Mouse (Mus musculus): ENCODE data around the gene Urm1. TPM values are rescaled to one million over a fixed set of nuclear protein-coding genes. Genes with fewer than 3 reads are reported as not detected.
A peak's percentile ranks its signal among the peaks of the same experiment; 100 is the strongest.

Gene Urm1
- polyA plus RNA-seq, 1 experiment from 2014 or later = 20.3 TPM

DNA sequence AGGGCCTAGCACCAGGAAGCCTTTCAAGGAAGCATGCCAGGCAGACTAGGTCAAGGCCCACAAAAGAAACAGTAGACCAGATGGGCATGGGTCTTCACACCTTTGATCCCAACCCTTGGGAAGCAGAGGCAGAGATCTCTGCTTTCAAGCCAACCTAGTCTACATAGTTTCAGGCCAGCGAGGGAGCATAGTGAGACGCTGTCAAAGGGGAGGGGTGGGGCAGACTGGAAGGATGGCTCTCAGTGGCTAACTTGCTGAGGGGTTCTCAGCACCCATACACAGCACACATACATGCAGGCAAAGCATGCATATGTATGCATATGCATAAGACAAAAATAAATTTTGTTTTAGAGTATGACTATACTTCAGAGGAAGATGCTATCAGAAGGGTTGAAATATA lies 512 bp upstream of the Urm1 start:
- Histone ChIP-seq H3K4me3 (ENCODE audit: low read depth, low read length) (0 out of 2 replicates have a peak overlapping the region, but pooled peaks have one; percentile 44), H3K4me1 (ENCODE audit: control insufficient read depth, insufficient read depth, low read length) (peaks cover 5% of the 10 kb centered on the region; the same call in 1 of the 2 replicates), H3K9me3 (ENCODE audit: control insufficient read depth, low read length) (no peaks in the 10 kb centered on the region), H3K27ac (replicated peaks; ENCODE audit: low read depth, low read length) (peak overlapping the region; percentile 93), H3K36me3 (ENCODE audit: control insufficient read depth, insufficient read depth, low read length) (peaks cover 24% of the 10 kb centered on the region; the same call in 1 of the 2 replicates), H3K4me2 (ENCODE audit: low read depth, low read length) (peak overlapping the region; percentile 90), H3K9ac (ENCODE audit: low read depth, low read length) (no peak overlapping the region), H3K27me3 (replicated peaks; ENCODE audit: control insufficient read depth, insufficient read depth, low read length) (no peaks in the 10 kb centered on the region)
- DNase-seq (ENCODE audit: low spot score) (no peak), ATAC-seq (ENCODE audit: low read depth) (no peak)
- 25% methylated on average over 2 of the region's 2 CpGs for WGBS

GRCm38 (mm10) chr2:29826318-29826925 lies 6.5 kb downstream of the Urm1 start:
- H3K36me3 ChIP-seq (ENCODE audit: control insufficient read depth, insufficient read depth, low read length) = 0 out of 2 replicates have a peak, but pooled peaks cover 4% of the 10 kb centered on the region
- H3K9me3 ChIP-seq (ENCODE audit: control insufficient read depth, low read length) = no peaks in the 10 kb centered on the region
- peaks cover 13% of the 10 kb centered on the region for H3K4me1 ChIP-seq (ENCODE audit: control insufficient read depth, insufficient read depth, low read length)
- peak overlapping the region; percentile 93 for H3K4me3 ChIP-seq (ENCODE audit: low read depth, low read length)
- ATAC-seq (ENCODE audit: low read depth) (no peak), DNase-seq (ENCODE audit: low spot score) (peak; percentile 19)
- H3K27me3 ChIP-seq (replicated peaks; ENCODE audit: control insufficient read depth, insufficient read depth, low read length) = no peaks in the 10 kb centered on the region
- 13% methylated on average over 11 of the region's 11 CpGs for WGBS
- H3K4me2 ChIP-seq (ENCODE audit: low read depth, low read length) = peak overlapping the region; percentile 81
- H3K9ac ChIP-seq (ENCODE audit: low read depth, low read length) = peak overlapping the region; percentile 73
- peak overlapping the region; percentile 93 for H3K27ac ChIP-seq (replicated peaks; ENCODE audit: low read depth, low read length)

GRCm38 (mm10) chr2:29826926-29827708 lies 7.2 kb downstream of the Urm1 start:
- Histone ChIP-seq H3K9me3 (ENCODE audit: control insufficient read depth, low read length) (no peaks in the 10 kb centered on the region), H3K36me3 (ENCODE audit: control insufficient read depth, insufficient read depth, low read length) (0 out of 2 replicates have a peak, but pooled peaks cover 4% of the 10 kb centered on the region), H3K4me2 (ENCODE audit: low read depth, low read length) (peak overlapping the region; percentile 81), H3K9ac (ENCODE audit: low read depth, low read length) (peak overlapping the region; percentile 88), H3K4me3 (ENCODE audit: low read depth, low read length) (peak overlapping the region; percentile 93), H3K4me1 (ENCODE audit: control insufficient read depth, insufficient read depth, low read length) (peaks cover 13% of the 10 kb centered on the region), H3K27ac (replicated peaks; ENCODE audit: low read depth, low read length) (peak overlapping the region; percentile 93), H3K27me3 (replicated peaks; ENCODE audit: control insufficient read depth, insufficient read depth, low read length) (no peaks in the 10 kb centered on the region)
- DNase-seq (ENCODE audit: low spot score) (peak; percentile 99), ATAC-seq (ENCODE audit: low read depth) (peak; percentile 98)
- under 1% methylated on average over 48 of the region's 48 CpGs for WGBS

DNA sequence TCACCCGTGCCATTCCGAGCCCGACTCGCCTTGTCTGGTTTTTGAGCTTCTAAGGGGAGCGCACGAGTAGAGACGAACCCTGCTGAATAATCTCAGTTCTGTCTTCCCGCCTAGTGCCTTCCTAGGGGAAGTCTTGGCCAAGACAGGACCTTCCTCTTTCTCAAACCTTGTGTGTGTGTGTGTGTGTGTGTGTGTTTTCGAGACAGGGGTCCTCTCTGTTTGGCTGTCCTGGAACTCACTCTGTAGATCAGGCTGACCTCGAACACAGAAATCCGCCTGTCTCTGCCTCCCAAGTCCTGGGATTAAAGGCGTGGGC lies 7.8 kb downstream of the Urm1 start:
- peak overlapping the region; percentile 88 for H3K9ac ChIP-seq (ENCODE audit: low read depth, low read length)
- peak overlapping the region; percentile 81 for H3K4me2 ChIP-seq (ENCODE audit: low read depth, low read length)
- ATAC-seq (ENCODE audit: low read depth) (no peak), DNase-seq (ENCODE audit: low spot score) (no peak)
- H3K9me3 ChIP-seq (ENCODE audit: control insufficient read depth, low read length) = no peaks in the 10 kb centered on the region
- H3K27me3 ChIP-seq (replicated peaks; ENCODE audit: control insufficient read depth, insufficient read depth, low read length) = no peaks in the 10 kb centered on the region
- 2% methylated on average over 12 of the region's 12 CpGs for WGBS
- H3K36me3 ChIP-seq (ENCODE audit: control insufficient read depth, insufficient read depth, low read length) = peaks cover 6% of the 10 kb centered on the region
- H3K27ac ChIP-seq (replicated peaks; ENCODE audit: low read depth, low read length) = peak overlapping the region; percentile 71
- peak overlapping the region; percentile 93 for H3K4me3 ChIP-seq (ENCODE audit: low read depth, low read length)
- H3K4me1 ChIP-seq (ENCODE audit: control insufficient read depth, insufficient read depth, low read length) = peaks cover 13% of the 10 kb centered on the region

- peaks cover 11% of the 10 kb centered on the region for H3K4me1 ChIP-seq (ENCODE audit: control insufficient read depth, insufficient read depth, low read length)
- DNase-seq (ENCODE audit: low spot score) (no peak), ATAC-seq (ENCODE audit: low read depth) (no peak)
- H3K9me3 ChIP-seq (ENCODE audit: control insufficient read depth, low read length) = no peaks in the 10 kb centered on the region
- H3K36me3 ChIP-seq (ENCODE audit: control insufficient read depth, insufficient read depth, low read length) = peaks cover 32% of the 10 kb centered on the region
- no peak overlapping the region for H3K4me3 ChIP-seq (ENCODE audit: low read depth, low read length)
- H3K27ac ChIP-seq (replicated peaks; ENCODE audit: low read depth, low read length) = no peak overlapping the region
- no peak overlapping the region for H3K9ac ChIP-seq (ENCODE audit: low read depth, low read length)
- H3K4me2 ChIP-seq (ENCODE audit: low read depth, low read length) = no peak overlapping the region
- WGBS = 84% methylated on average over 4 of the region's 4 CpGs
- no peaks in the 10 kb centered on the region for H3K27me3 ChIP-seq (replicated peaks; ENCODE audit: control insufficient read depth, insufficient read depth, low read length)
These were observed 11.2 kb downstream of the Urm1 start for GRCm38 (mm10) chr2:29831106-29831505.

- 88% methylated on average over 5 of the region's 5 CpGs for WGBS
- H3K27me3 ChIP-seq (replicated peaks; ENCODE audit: control insufficient read depth, insufficient read depth, low read length) = no peaks in the 10 kb centered on the region
- no peak overlapping the region for H3K4me2 ChIP-seq (ENCODE audit: low read depth, low read length)
- H3K4me3 ChIP-seq (ENCODE audit: low read depth, low read length) = no peak overlapping the region
- no peak for DNase-seq (ENCODE audit: low spot score)
- H3K9ac ChIP-seq (ENCODE audit: low read depth, low read length) = no peak overlapping the region
- ATAC-seq (ENCODE audit: low read depth) = no peak
- H3K27ac ChIP-seq (replicated peaks; ENCODE audit: low read depth, low read length) = no peak overlapping the region
- peaks cover 48% of the 10 kb centered on the region for H3K36me3 ChIP-seq (ENCODE audit: control insufficient read depth, insufficient read depth, low read length)
- no peaks in the 10 kb centered on the region for H3K9me3 ChIP-seq (ENCODE audit: control insufficient read depth, low read length)
- no peaks in the 10 kb centered on the region for H3K4me1 ChIP-seq (ENCODE audit: control insufficient read depth, insufficient read depth, low read length)
These were observed 13.9 kb downstream of the Urm1 start for GRCm38 (mm10) chr2:29833796-29834195.

- Histone ChIP-seq H3K9me3 (ENCODE audit: control insufficient read depth, low read length) (no peaks in the 10 kb centered on the region), H3K27me3 (replicated peaks; ENCODE audit: control insufficient read depth, insufficient read depth, low read length) (no peaks in the 10 kb centered on the region), H3K27ac (replicated peaks; ENCODE audit: low read depth, low read length) (no peak overlapping the region), H3K4me1 (ENCODE audit: control insufficient read depth, insufficient read depth, low read length) (no peaks in the 10 kb centered on the region), H3K9ac (ENCODE audit: low read depth, low read length) (no peak overlapping the region), H3K4me2 (ENCODE audit: low read depth, low read length) (no peak overlapping the region), H3K36me3 (ENCODE audit: control insufficient read depth, insufficient read depth, low read length) (peaks cover 52% of the 10 kb centered on the region), H3K4me3 (ENCODE audit: low read depth, low read length) (no peak overlapping the region)
- ATAC-seq (ENCODE audit: low read depth) (no peak), DNase-seq (ENCODE audit: low spot score) (no peak)
- WGBS = 39% methylated on average over 2 of the region's 2 CpGs
These were observed 15.6 kb downstream of the Urm1 start for GRCm38 (mm10) chr2:29835391-29835899.

- H3K4me1 ChIP-seq (ENCODE audit: control insufficient read depth, insufficient read depth, low read length) = no peaks in the 10 kb centered on the region
- no peak overlapping the region for H3K4me2 ChIP-seq (ENCODE audit: low read depth, low read length)
- H3K9ac ChIP-seq (ENCODE audit: low read depth, low read length) = no peak overlapping the region
- ATAC-seq (ENCODE audit: low read depth) = no peak; the same call in 1 of the 2 replicates
- H3K27me3 ChIP-seq (replicated peaks; ENCODE audit: control insufficient read depth, insufficient read depth, low read length) = peaks cover 16% of the 10 kb centered on the region
- no peak overlapping the region for H3K4me3 ChIP-seq (ENCODE audit: low read depth, low read length)
- DNase-seq (ENCODE audit: low spot score) = no peak
- H3K36me3 ChIP-seq (ENCODE audit: control insufficient read depth, insufficient read depth, low read length) = peaks cover 59% of the 10 kb centered on the region
- H3K9me3 ChIP-seq (ENCODE audit: control insufficient read depth, low read length) = no peaks in the 10 kb centered on the region
- WGBS = 49% methylated on average over 4 of the region's 4 CpGs
- no peak overlapping the region for H3K27ac ChIP-seq (replicated peaks; ENCODE audit: low read depth, low read length)
These were observed 19.6 kb downstream of the Urm1 start for GRCm38 (mm10) chr2:29839460-29839859.

All from embryonic facial prominence, embryonic 14.5 days (tissue).